Mouse (Mus musculus) lung, adult 18-20 months (tissue): Measurements from ENCODE around the gene Dynlt1b.
"Not testable (repeated sequence)": the region's sequence is repeated elsewhere in the genome, so short reads cannot be mapped to it uniquely, and the experiment has no call there.

ENCODE experiments used
- DNase-seq, 2 experiments: peaks; one replicate each; pipeline ENCODE4 v3.0.0; 2022; ENCODE audit warnings: mixed read lengths in 2 of 2

Dynlt1b gene

DNA sequence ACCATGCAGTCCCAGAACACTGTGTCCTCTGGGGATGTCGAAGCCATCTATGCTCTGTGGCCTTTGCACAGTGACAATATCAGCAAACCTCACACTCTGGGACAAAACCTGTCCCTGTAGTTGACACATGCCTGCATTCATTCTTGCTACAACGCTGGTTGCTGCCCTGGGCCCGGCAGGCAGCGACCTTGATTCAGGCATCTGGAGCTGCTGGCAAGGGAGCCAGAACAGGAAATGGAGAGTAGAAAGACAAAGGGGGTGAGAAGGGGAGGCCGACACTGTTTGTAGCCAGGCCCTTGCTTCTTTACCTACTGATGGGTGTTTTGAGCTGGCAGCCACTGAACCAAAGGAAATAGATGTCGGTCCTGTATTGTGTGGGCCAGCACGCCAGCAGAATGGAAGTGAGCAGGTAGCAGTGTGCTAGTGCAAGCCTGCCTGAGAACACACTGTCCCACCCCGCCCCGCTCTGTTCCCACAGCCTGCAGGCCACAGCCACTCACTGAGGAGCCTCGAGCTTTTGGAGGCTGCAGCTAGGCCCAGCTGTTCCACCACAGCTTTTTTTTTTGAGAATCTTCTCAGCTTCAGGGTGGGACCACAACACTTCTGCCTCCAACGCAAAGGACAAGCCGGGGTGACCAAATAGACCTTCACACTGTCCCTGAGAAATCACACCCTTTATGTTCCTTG, 5.5 kb upstream of the Dynlt1b start:
- DNase-seq, result peak in 1 of 2 experiments; percentile 26

DNA sequence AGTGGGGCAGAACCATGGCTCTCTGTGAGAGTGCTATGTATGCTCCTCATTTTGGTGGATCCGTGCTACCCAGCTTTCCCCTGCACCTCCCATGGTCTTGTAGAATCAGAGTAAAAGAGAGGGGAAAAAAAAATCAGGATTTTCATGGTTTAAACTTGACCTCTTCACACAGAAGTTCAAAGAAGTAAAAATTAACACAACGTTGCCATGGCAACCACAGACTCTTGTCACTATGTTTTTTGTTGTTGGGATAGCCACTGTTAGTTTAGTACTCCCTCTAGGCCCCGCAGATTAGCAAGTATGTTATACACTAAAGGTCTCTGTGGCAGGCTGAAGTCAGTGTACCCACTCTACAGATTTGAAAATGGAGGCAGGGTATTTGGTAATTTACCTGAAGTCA, 4.6 kb upstream of the Dynlt1b start:
- not testable (repeated sequence) for DNase-seq

- not testable (repeated sequence) for DNase-seq
Observed at GRCm38 (mm10) chr17:6426869-6427268, 3.0 kb upstream of the Dynlt1b start.

DNA sequence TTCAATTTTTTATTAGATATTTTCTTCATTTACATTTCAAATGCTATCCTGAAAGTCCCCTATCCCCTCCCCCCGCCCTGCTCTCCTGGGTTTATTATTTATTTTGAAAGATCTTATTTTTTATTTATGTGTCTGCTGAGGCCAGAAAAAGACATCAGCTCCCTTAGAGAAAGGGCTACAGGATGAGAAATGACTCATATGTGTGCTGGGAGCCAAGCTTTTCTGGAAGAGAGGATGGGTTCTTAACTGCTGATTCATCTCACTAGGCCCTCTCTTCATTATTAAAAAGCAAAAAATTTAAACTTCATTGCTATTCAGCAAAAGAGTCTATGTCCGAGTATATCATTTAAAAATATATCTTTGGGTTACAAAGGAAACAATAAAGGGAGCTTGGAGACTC, 986 bp upstream of the Dynlt1b start:
- DNase-seq, result not testable (repeated sequence)

GRCm38 (mm10) chr17:6430410-6431001, 594 bp downstream of the Dynlt1b start:
- not testable (repeated sequence) for DNase-seq

- DNase-seq, result not testable (repeated sequence)
Observed at GRCm38 (mm10) chr17:6432456-6432855, 2.5 kb downstream of the Dynlt1b start.

GRCm38 (mm10) chr17:6433691-6434090, 3.8 kb downstream of the Dynlt1b start:
- not testable (repeated sequence) for DNase-seq

DNA sequence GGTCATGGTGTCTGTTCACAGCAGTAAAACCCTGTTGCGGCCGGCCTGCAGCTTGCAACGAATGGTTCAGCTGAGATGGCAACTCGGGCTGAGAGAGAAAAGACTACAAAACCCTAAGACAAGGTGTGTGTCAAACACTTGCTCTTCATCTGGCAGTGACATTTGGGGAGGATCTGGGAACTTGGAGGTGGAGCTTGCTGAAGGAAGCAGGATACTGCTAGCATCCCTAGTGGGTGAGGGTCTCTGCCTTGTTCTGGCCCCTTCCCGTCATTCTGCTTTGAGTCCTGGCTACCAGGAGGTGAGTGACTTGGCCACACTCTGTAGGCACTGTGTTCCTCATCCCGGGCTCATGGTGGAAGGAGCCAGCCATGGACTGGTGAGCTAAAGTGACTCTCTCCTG, 8.2 kb downstream of the Dynlt1b start:
- not testable (repeated sequence) for DNase-seq

DNA sequence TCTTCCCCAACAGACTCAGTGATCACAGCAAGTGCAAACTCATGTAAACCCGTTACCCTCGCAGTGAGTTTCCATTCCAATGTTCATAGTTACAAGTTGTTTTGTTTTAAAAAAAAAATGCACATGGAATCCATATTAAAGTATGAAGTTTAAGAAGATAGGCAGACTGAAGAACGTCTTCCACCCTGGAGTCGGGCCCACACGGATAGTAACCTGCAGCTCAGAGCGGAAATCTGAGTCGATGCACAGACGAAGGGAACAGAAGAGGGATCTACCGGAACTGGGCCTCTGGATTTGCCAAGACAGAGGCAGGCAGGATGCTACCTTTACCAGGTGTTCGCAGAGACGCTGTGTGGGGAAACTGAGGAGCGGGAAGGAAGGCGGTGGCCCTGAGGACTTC, 10.0 kb downstream of the Dynlt1b start:
- DNase-seq, result not testable (repeated sequence)

GRCm38 (mm10) chr17:6440493-6441077, 10.7 kb downstream of the Dynlt1b start:
- DNase-seq, result not testable (repeated sequence)

- not testable (repeated sequence) for DNase-seq
Observed at GRCm38 (mm10) chr17:6441254-6441653, 11.3 kb downstream of the Dynlt1b start.

- not testable (repeated sequence) for DNase-seq
Observed at GRCm38 (mm10) chr17:6442513-6442912, 12.6 kb downstream of the Dynlt1b start.

- not testable (repeated sequence) for DNase-seq
Observed at GRCm38 (mm10) chr17:6445794-6446587, 16.1 kb downstream of the Dynlt1b start.

GRCm38 (mm10) chr17:6448293-6448692, 18.4 kb downstream of the Dynlt1b start:
- DNase-seq, result not testable (repeated sequence)

GRCm38 (mm10) chr17:6449166-6449565, 19.3 kb downstream of the Dynlt1b start:
- DNase-seq, result not testable (repeated sequence)

GRCm38 (mm10) chr17:6451205-6451604, 21.3 kb downstream of the Dynlt1b start:
- not testable (repeated sequence) for DNase-seq

DNA sequence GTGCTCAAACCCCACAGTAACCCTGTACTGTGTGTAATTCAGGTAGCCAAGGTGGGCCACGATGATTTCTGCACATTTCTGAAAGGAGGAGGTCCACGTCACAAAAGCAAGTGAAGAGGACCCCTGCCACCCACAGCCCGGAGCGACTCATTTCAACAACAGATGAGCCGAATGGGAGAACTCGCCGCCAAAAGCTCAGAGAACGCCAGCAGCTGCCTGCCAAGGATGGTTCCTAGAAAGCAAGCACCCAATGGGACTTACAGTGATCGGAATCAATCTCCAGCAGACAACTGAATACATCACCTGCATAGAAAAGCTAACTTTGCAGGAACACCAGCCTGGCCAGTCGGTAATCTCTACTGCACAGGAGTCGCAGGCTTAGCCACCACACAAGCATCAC, 22.8 kb downstream of the Dynlt1b start:
- not testable (repeated sequence) for DNase-seq

DNA sequence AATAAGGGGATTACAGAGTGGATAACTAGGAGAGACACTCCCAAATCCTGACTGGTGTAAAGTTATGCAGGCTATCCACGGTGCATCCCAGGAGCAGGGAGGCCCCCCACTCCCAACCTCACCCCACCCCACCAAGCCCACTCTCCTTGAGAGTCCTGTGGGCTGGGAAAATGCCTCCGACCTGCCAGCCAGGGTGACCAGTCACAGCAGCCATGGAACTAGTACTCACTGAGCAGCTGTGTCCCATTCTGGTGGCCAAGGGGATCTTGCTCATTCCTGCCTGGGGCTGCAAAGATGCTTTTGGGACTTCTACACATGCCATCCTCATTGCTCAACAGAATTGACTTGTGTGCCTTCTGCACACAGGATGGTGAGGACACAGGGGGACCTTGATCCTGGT, 24.8 kb downstream of the Dynlt1b start:
- DNase-seq, result not testable (repeated sequence)

GRCm38 (mm10) chr17:6455883-6456282, 26.0 kb downstream of the Dynlt1b start:
- DNase-seq, result not testable (repeated sequence)

- not testable (repeated sequence) for DNase-seq
Observed at GRCm38 (mm10) chr17:6456614-6457402, 26.9 kb downstream of the Dynlt1b start.

GRCm38 (mm10) chr17:6461083-6461595, 31.2 kb downstream of the Dynlt1b start:
- DNase-seq, result not testable (repeated sequence)

DNA sequence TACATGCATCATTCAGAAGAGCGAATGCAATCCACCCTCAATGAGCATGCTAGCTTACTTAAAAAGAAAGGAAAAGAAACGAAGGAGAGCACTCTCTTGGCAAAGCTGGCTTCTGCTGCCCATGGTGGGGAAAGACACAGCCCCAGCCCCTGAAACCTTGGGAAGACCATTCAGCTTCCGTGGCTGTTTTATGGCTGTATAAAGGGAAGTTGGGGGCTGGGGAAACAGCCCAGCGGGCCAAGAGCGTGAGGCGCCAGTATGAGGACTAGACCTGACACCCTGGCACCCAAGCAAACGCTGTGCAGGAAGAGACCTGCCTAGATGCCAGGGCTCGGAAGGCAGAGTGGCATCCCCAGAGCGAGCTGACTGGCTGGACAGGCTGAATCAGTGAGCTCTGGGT, 35.8 kb downstream of the Dynlt1b start:
- not testable (repeated sequence) for DNase-seq
